Mouse (Mus musculus): ENCODE measurements around the gene Oxsr1.
"Not testable (repeated sequence)": the region's sequence is repeated elsewhere in the genome, so short reads cannot be mapped to it uniquely, and the experiment has no call there.

Oxsr1 gene

GRCm38 (mm10) chr9:119322289-119323259, at the start of gene Oxsr1:
Gene Oxsr1, minus strand, starts transcription at chr9:119322427.
- peak; percentile 97 to 99 for DNase-seq

- DNase-seq: no peak
Measured at GRCm38 (mm10) chr9:119371251-119371650, 49.0 kb upstream of the Oxsr1 start.

- not testable (repeated sequence) for DNase-seq
Measured at GRCm38 (mm10) chr9:119370770-119371169, 48.5 kb upstream of the Oxsr1 start.

- DNase-seq: no peak
Measured at GRCm38 (mm10) chr9:119368367-119368766, 46.1 kb upstream of the Oxsr1 start.

GRCm38 (mm10) chr9:119365284-119365683, 43.1 kb upstream of the Oxsr1 start, which contains the start of gene Slc22a14:
Gene Slc22a14, minus strand, starts transcription at chr9:119365553.
- no peak for DNase-seq

- DNase-seq: no peak
Measured at GRCm38 (mm10) chr9:119363229-119363628, 41.0 kb upstream of the Oxsr1 start.

GRCm38 (mm10) chr9:119361416-119361815, 39.2 kb upstream of the Oxsr1 start:
- no peak for DNase-seq

- no peak for DNase-seq
Measured at GRCm38 (mm10) chr9:119358058-119358429, 35.8 kb upstream of the Oxsr1 start.

- DNase-seq: peak; percentile 95 to 97
Measured at GRCm38 (mm10) chr9:119357331-119358057, 35.3 kb upstream of the Oxsr1 start, which contains the start of gene Xylb. Gene Xylb, plus strand, starts transcription at chr9:119357381.

- DNase-seq: no peak
Measured at GRCm38 (mm10) chr9:119355943-119356342, 33.7 kb upstream of the Oxsr1 start.

GRCm38 (mm10) chr9:119353926-119354325, 31.7 kb upstream of the Oxsr1 start:
- no peak for DNase-seq

GRCm38 (mm10) chr9:119352060-119352459, 29.8 kb upstream of the Oxsr1 start:
- DNase-seq: peak; percentile 79 to 92

GRCm38 (mm10) chr9:119350947-119351705, 28.9 kb upstream of the Oxsr1 start:
- no peak for DNase-seq

- DNase-seq: no peak
Measured at GRCm38 (mm10) chr9:119350531-119350930, 28.3 kb upstream of the Oxsr1 start.

GRCm38 (mm10) chr9:119346376-119346775, 24.1 kb upstream of the Oxsr1 start:
- DNase-seq: no peak

- no peak for DNase-seq
Measured at GRCm38 (mm10) chr9:119342728-119343127, 20.5 kb upstream of the Oxsr1 start.

- peak; percentile 85 to 90 for DNase-seq
Measured at GRCm38 (mm10) chr9:119340909-119341816, 18.9 kb upstream of the Oxsr1 start, which contains the start of gene Myd88. Gene Myd88, minus strand, starts transcription at chr9:119341411.

GRCm38 (mm10) chr9:119340212-119340580, 18.0 kb upstream of the Oxsr1 start:
- DNase-seq: no peak

- DNase-seq: peak; percentile 79 to 85
Measured at GRCm38 (mm10) chr9:119339558-119340211, 17.5 kb upstream of the Oxsr1 start, which contains the start of gene Acaa1a. Gene Acaa1a, plus strand, starts transcription at chr9:119339676.

- peak in 1 of 2 experiments; percentile 39 for DNase-seq
Measured at GRCm38 (mm10) chr9:119339106-119339505, 16.9 kb upstream of the Oxsr1 start.

- DNase-seq: no peak
Measured at GRCm38 (mm10) chr9:119338350-119338749, 16.1 kb upstream of the Oxsr1 start.
